Mouse (Mus musculus): ENCODE results near the gene Xiap. TPM values are rescaled to one million over a fixed set of nuclear protein-coding genes. Genes with fewer than 3 reads are reported as not detected.

Gene Xiap
- total RNA-seq, 2 experiments from 2014 or later = 27.4 to 41.5 TPM

GRCm38 (mm10) chrX:42068875-42069257 lies 9.4 kb downstream of the Xiap start:
- ATAC-seq (replicated peaks; ENCODE audit: poor library complexity) = peak; percentile 49

- ATAC-seq (replicated peaks; ENCODE audit: poor library complexity) = no peak
These were observed 28.3 kb downstream of the Xiap start for GRCm38 (mm10) chrX:42087731-42088130.

- ATAC-seq (replicated peaks; ENCODE audit: poor library complexity) = no peak
These were observed 28.7 kb downstream of the Xiap start for GRCm38 (mm10) chrX:42088136-42088535.

- no peak for ATAC-seq (replicated peaks; ENCODE audit: poor library complexity)
These were observed 47.7 kb downstream of the Xiap start for GRCm38 (mm10) chrX:42107137-42107536.

- ATAC-seq (replicated peaks; ENCODE audit: poor library complexity) = no peak
These were observed 51.1 kb downstream of the Xiap start for GRCm38 (mm10) chrX:42110585-42110984.

- no peak for ATAC-seq (replicated peaks; ENCODE audit: poor library complexity)
These were observed 60.1 kb downstream of the Xiap start for GRCm38 (mm10) chrX:42119442-42120048.

- ATAC-seq (replicated peaks; ENCODE audit: poor library complexity) = no peak
These were observed 65.7 kb downstream of the Xiap start for GRCm38 (mm10) chrX:42124963-42125697.

GRCm38 (mm10) chrX:42139882-42140281 lies 80.4 kb downstream of the Xiap start:
- no peak for ATAC-seq (replicated peaks; ENCODE audit: poor library complexity)

- peak; percentile 78 for ATAC-seq (replicated peaks; ENCODE audit: poor library complexity)
These were observed 83.1 kb downstream of the Xiap start for GRCm38 (mm10) chrX:42142620-42143019.

- ATAC-seq (replicated peaks; ENCODE audit: poor library complexity) = no peak
These were observed 84.5 kb downstream of the Xiap start for GRCm38 (mm10) chrX:42143991-42144390.

- 0 out of 2 replicates have a peak, but pooled peaks have one; percentile 10 for ATAC-seq (replicated peaks; ENCODE audit: poor library complexity)
These were observed 88.6 kb downstream of the Xiap start for GRCm38 (mm10) chrX:42148016-42148451.

GRCm38 (mm10) chrX:42148788-42149556 lies 89.5 kb downstream of the Xiap start, which contains the start of gene Stag2:
TSS of gene Stag2 (plus strand) at chrX:42149317.
- ATAC-seq (replicated peaks; ENCODE audit: poor library complexity) = peak; percentile 58

GRCm38 (mm10) chrX:42149557-42150345 lies 90.3 kb downstream of the Xiap start:
- 0 out of 2 replicates have a peak, but pooled peaks have one; percentile 3 for ATAC-seq (replicated peaks; ENCODE audit: poor library complexity)

GRCm38 (mm10) chrX:42150346-42151023 lies 91.0 kb downstream of the Xiap start:
- ATAC-seq (replicated peaks; ENCODE audit: poor library complexity) = peak; percentile 53

GRCm38 (mm10) chrX:42151024-42151754 lies 91.7 kb downstream of the Xiap start:
- no peak for ATAC-seq (replicated peaks; ENCODE audit: poor library complexity)

GRCm38 (mm10) chrX:42151903-42152369 lies 92.5 kb downstream of the Xiap start:
- ATAC-seq (replicated peaks; ENCODE audit: poor library complexity) = peak; percentile 66

- no peak for ATAC-seq (replicated peaks; ENCODE audit: poor library complexity)
These were observed 93.6 kb downstream of the Xiap start for GRCm38 (mm10) chrX:42153056-42153455.

Measured in megakaryocyte progenitor cell, adult 5-6 weeks (primary cell).